Mouse (Mus musculus): ENCODE measurements around the gene Hist1h2bg. TPM values are rescaled to one million over a fixed set of nuclear protein-coding genes. Genes with fewer than 3 reads are reported as not detected.
A peak's percentile ranks its signal among the peaks of the same experiment; 100 is the strongest.
"Not testable (repeated sequence)": the region's sequence is repeated elsewhere in the genome, so short reads cannot be mapped to it uniquely, and the experiment has no call there.

Hist1h2bg gene
- total RNA-seq, 2 experiments from 2014 or later, result 160 to 1,429 TPM

DNA sequence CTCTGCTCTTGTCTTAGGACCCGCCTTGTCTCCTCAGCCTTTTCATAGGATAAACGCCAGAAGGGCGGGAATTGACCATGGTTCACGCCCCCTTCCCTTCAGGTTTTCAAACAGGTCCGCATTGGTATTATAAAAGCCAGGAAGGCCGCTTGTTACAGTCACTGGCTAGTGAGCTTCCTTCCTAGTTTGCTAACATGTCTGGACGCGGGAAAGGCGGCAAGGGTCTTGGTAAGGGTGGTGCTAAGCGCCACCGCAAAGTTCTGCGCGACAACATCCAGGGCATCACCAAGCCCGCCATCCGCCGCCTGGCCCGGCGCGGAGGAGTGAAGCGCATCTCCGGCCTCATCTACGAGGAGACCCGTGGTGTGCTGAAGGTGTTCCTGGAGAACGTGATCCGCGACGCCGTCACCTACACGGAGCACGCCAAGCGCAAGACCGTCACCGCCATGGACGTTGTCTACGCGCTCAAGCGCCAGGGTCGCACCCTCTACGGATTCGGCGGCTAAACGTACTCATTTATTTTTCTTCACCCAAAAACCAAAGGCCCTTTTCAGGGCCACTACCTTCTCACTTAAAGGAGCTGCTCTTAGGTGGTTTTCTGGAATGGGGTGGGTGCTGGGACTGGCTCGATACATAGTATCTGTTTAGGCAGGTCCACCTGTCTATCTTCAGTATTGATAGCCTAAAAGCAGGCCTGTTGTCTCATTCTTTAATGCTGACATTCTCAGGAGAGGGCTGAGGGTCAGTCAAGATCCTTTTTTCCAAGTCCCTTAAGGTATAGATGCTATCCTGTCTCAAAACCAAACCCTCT lies 10.4 kb downstream of the Hist1h2bg start, which contains the start of gene Hist1h4d:
Gene Hist1h4d, plus strand, starts transcription at position 191 of the 811 bp plus-strand sequence.
- ATAC-seq (replicated peaks; ENCODE audit: poor library complexity, severe bottlenecking), result peak; percentile 81

DNA sequence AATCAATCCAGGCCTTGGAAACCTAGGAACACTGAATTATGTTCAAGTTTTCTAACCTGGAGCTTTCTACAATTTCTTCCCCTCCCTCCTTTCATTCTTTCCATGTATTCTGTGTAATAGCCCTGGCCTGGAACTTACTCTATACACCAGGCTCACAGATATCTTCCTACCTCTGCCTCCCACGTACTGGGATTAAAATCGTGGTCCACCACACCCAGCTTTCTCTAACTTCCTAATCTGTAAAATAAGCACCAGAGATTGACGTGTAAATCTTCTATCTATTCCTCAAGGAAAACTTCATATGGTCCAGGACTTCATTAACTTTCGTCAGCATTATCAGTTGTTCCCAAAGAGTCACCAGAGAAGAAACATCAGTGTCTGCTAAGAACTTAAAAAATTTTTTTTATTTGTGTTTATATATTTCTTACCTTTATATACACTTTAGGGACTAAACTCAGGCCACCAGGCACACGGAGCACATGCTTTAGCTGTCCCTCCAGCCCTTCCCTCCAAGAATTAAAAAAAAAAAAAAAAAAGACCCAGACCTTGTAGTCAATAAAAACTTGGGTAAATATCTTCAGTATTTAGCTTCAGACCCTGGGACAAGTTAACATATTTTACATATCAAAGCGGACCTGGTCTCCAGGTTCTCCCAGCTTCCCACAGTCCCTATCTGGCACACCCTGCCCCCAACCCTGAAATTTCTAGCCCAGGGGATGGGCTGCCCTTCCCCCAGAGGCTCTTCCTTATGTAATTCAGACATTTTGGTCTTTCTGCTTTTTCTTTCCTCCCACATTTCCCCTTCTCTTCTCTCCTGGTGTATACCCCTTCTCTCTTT lies 11.2 kb downstream of the Hist1h2bg start:
- ATAC-seq (replicated peaks; ENCODE audit: poor library complexity, severe bottlenecking), result no peak

- ATAC-seq (replicated peaks; ENCODE audit: poor library complexity, severe bottlenecking), result no peak
Observed at GRCm38 (mm10) chr13:23583387-23584068, 12.3 kb downstream of the Hist1h2bg start.

- no peak for ATAC-seq (replicated peaks; ENCODE audit: poor library complexity, severe bottlenecking)
Observed at GRCm38 (mm10) chr13:23584331-23584730, 13.1 kb downstream of the Hist1h2bg start.

- peak; percentile 20 for ATAC-seq (replicated peaks; ENCODE audit: poor library complexity, severe bottlenecking)
Observed at GRCm38 (mm10) chr13:23585029-23585441, 13.8 kb downstream of the Hist1h2bg start.

- peak; percentile 72 for ATAC-seq (replicated peaks; ENCODE audit: poor library complexity, severe bottlenecking)
Observed at GRCm38 (mm10) chr13:23585442-23586098, 14.4 kb downstream of the Hist1h2bg start.

GRCm38 (mm10) chr13:23586099-23586939 lies 15.1 kb downstream of the Hist1h2bg start:
- ATAC-seq (replicated peaks; ENCODE audit: poor library complexity, severe bottlenecking), result no peak

DNA sequence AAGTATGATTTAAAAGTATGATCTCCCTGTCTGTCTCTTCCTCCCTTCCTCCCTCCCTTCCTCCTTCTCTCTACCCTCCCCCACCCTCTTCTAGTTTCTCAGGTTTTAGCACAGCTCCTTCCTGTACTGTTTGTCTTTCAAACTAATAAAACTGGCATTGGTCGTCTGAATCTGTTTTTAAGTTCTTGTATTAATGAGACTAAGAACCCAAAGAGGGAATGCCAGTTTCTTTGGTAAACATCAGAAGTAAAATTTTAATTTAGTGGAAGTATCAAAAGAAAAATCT lies 15.7 kb downstream of the Hist1h2bg start:
- no peak for ATAC-seq (replicated peaks; ENCODE audit: poor library complexity, severe bottlenecking)

DNA sequence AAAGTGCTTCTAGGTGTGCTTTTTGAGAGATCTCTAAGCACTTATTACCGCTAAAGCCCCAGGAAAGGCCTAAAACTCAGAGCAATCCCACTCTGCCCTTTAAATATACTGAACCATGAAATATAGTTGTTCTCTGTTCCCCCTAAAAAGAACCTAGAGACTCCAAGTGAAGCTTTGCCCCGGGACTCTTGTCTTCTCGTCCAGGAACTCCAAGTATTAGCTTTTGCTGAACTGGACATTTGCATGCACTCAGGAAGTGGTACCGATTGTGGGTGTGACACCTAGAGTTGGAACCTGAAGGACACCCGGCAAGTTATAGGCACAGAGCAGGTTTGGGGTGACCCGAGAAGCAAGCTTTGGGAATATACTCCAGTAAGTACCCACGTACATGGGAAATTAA lies 20.0 kb downstream of the Hist1h2bg start:
- no peak for ATAC-seq (replicated peaks; ENCODE audit: poor library complexity, severe bottlenecking)

GRCm38 (mm10) chr13:23591886-23592285 lies 20.7 kb downstream of the Hist1h2bg start:
- ATAC-seq (replicated peaks; ENCODE audit: poor library complexity, severe bottlenecking), result not testable (repeated sequence)

GRCm38 (mm10) chr13:23592614-23593013 lies 21.4 kb downstream of the Hist1h2bg start:
- no peak for ATAC-seq (replicated peaks; ENCODE audit: poor library complexity, severe bottlenecking)

DNA sequence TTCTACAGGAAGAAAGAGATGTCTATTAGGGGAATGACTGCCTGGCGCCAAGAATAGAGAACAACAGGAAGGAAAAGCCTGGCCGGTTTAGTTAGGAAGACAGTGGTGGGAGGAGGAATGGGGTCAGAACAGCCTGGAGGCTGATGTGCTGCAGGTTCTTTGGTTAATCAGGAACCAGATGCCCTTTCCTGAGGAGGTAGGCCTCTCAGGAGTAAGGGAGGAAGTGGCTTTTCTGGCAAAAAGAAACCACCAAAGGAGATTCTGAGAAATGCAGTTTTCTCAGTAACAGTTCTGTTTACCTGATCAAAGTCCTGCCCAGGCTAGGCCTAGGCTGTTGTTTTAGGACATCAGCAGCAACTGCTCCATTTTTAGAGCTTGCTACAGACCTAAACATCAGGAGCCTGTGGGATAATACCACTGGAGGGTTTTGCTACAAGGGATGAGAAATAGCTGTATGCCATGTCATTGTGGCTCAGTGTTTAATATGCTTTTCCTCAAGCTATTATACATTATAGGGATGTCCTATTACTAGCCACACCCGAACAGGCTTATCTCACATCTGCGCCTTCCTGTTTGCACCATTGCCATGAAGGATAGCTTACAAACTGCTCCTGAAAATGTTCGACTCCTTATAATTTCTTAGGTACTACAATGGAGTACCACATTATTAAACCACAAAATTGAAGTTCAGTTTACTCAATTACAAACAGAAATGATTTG lies 22.0 kb downstream of the Hist1h2bg start:
- peak; percentile 61 for ATAC-seq (replicated peaks; ENCODE audit: poor library complexity, severe bottlenecking)

GRCm38 (mm10) chr13:23595185-23595584 lies 24.0 kb downstream of the Hist1h2bg start:
- no peak for ATAC-seq (replicated peaks; ENCODE audit: poor library complexity, severe bottlenecking)

DNA sequence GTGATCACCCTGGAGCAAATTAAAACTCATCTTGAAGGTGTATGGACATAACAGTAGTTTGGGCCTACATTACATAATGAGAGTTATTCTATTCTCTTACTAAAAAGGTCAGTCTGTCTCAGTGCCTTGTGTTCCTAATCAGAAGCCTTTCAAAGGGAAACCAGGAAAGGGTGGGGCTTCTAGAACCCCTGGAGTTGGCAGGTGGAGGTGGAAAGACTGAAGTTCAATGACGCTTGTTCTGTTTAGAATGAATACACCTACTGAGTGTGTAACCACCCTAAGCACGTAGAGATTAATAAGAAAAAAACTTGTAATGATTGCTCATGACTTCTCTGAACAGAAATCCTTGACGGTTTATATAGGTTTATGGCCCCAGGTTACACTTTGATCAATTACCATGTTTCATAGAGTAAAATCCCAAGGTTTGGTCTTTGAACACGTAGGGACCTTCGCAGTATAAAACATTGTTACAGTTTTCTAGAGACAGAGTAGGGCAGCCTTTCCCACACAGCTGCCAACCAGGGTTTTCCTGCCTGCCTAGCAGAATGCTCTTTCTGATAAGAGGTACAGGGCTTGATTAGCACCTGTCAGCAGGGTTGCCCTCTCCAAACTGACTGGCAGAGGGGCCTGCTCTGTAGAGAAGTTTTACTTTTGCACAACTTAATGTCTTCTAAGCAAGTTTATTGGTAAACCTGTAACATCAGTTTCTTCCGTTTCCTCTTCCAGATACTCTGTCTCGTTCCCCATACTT lies 24.6 kb downstream of the Hist1h2bg start:
- no peak for ATAC-seq (replicated peaks; ENCODE audit: poor library complexity, severe bottlenecking)

GRCm38 (mm10) chr13:23597957-23598356 lies 26.8 kb downstream of the Hist1h2bg start:
- peak; percentile 79 for ATAC-seq (replicated peaks; ENCODE audit: poor library complexity, severe bottlenecking)

DNA sequence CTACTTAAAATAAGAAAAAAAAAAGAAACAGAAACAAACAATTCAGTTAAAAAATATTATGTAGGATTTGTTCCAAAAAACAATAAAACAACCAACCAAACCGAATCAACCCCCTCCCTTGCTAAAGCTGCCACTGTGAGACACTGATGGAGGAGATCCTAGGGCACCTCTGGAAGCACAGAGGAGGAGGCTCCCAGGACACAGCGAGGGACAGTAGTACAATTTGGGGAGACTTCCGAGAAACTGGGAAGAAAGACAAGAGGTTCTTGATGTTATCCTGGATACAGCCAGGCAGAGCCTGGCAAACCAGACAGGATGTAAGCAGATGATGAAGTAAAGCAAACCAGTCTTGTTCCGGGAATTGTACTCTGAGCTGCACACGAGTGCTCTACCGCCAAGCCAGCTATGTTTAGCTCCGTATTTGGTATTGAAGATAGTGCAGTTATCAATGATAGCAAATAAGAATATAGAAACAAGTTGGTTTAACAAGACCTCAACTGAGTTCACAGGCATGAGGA lies 32.0 kb downstream of the Hist1h2bg start:
- ATAC-seq (replicated peaks; ENCODE audit: poor library complexity, severe bottlenecking), result no peak

GRCm38 (mm10) chr13:23604452-23604851 lies 33.3 kb downstream of the Hist1h2bg start:
- ATAC-seq (replicated peaks; ENCODE audit: poor library complexity, severe bottlenecking), result no peak

DNA sequence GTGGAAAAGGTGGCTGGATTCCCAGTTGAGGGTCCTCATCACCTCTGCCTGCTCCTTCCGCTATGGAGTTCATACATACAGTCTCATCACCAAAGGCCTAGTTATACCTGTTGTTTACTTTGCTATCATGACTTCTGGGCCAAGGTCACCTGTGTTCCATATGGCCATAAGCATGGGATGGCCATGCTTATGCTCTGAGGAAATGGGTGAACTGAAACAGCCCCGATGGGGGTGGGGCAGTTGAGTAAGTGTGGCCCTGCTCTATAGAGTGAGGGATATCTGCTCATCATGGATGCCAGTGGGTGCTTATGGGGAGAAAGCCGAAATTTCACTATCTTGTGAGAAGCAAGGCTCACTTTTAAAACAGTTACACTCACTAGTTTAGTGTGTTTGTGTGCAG lies 33.9 kb downstream of the Hist1h2bg start:
- ATAC-seq (replicated peaks; ENCODE audit: poor library complexity, severe bottlenecking), result no peak
